Mouse (Mus musculus) left cerebral cortex, adult 2 months (tissue): Measurements from ENCODE around the gene Rnf169. TPM values are rescaled to one million over a fixed set of nuclear protein-coding genes. Genes with fewer than 3 reads are reported as not detected.
A peak's percentile ranks its signal among the peaks of the same experiment; 100 is the strongest.

Experiments used
- DNase-seq, 2 experiments: peaks; one replicate each; pipeline ENCODE4 v3.0.0; 2021 to 2022; ENCODE audit warnings: low spot score in 2 of 2, mixed read lengths in 1 of 2; ENCODE audit errors: extremely low spot score in 1 of 2
- H3K27ac ChIP-seq: fragments of 200-600 bp; 2 replicates; pipeline ENCODE4 v1.8.1; 2022
- H3K4me3 ChIP-seq: fragments of 200-600 bp; 2 replicates; pipeline ENCODE4 v1.8.1; 2022
- CTCF ChIP-seq: fragments of 200-600 bp; IDR thresholded peaks from 2 replicates; pipeline ENCODE4 v1.8.1; 2022; ENCODE audit warnings: antibody characterized with exemption, mild to moderate bottlenecking, moderate library complexity
- intact Hi-C: fragments of 180-260 bp; cut with DNase I; formaldehyde crosslinking; loops from one replicate; pipeline ENCODE4 v1.15.1; 2025
- total RNA-seq, 2 experiments: library from RNA; stranded (reverse); gene quantifications; 2 replicates each; pipeline ENCODE4 v1.2.3; 2021

The Rnf169 gene
- total RNA-seq, 2 experiments from 2014 or later = 49.4 to 51.3 TPM

- DNase-seq = no peak
- Histone ChIP-seq H3K27ac (no peak overlapping the region), H3K4me3 (no peak overlapping the region)
- intact Hi-C loops = no loop called here
- TF ChIP-seq CTCF = no peak
Measured at GRCm38 (mm10) chr7:99887230-99887735, 93.0 kb downstream of the Rnf169 start.

DNA sequence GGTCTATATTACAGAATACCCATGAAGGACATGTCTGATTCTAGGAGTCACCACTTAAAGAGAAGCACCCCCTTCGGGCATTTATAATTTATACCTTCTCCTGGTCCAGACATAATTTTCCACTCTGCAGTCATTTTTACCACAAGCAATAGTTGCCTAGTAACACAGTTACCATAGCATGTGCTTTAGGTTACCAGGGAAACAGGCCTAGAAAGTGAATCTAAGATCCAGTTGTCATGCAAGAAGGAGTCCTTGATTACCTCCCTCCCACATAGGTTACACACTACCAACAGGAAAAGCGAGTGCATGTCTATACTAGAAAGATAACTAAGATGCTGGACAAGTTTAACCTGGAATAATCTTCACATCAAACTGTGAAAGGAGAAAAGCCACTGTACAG is 102.0 kb downstream of the Rnf169 start:
- intact Hi-C loops = loop anchor here (5.0 kb wide), 4 partner anchors 51 to 381 kb away; partner anchors contain the start of gene Neu3
- DNase-seq = no peak
- H3K4me3 ChIP-seq = no peak overlapping the region
- peak overlapping the region; percentile 0; the same call in 1 of the 2 replicates for H3K27ac ChIP-seq
- no peak for TF ChIP-seq CTCF

- peak; percentile 84 to 89 for DNase-seq
- Histone ChIP-seq H3K27ac (no peak overlapping the region), H3K4me3 (no peak overlapping the region)
- TF ChIP-seq CTCF = peak; percentile 96
- intact Hi-C loops = loop anchor here (1.0 to 5.0 kb wide), 6 partner anchors 49 to 379 kb away; partner anchors contain the start of gene Neu3
Measured at GRCm38 (mm10) chr7:99876345-99876744, 103.9 kb downstream of the Rnf169 start.

DNA sequence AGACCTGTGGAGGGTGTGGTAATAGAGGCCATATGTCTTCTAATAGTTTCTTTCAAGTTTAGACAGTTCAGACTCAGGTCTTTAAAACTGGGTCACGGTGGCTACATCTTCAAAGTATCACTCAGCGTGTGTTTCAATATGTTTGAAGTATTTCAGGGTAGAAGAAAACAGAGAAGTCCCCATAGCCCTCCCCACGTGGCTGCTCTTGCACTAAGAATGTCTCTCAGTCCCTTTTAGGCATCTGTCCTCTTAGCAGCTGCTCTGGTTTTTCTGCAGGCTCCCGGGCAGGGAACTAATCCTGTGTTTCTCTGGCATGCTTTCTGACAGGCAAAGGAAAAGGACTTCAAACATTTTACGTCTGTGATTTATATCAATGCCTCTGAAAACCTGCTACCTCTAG is 104.4 kb downstream of the Rnf169 start:
- TF ChIP-seq CTCF = no peak
- Histone ChIP-seq H3K4me3 (no peak overlapping the region), H3K27ac (no peak overlapping the region)
- intact Hi-C loops = loop anchor here (1.0 to 5.0 kb wide), 6 partner anchors 49 to 379 kb away; partner anchors contain the start of gene Neu3
- no peak for DNase-seq

DNA sequence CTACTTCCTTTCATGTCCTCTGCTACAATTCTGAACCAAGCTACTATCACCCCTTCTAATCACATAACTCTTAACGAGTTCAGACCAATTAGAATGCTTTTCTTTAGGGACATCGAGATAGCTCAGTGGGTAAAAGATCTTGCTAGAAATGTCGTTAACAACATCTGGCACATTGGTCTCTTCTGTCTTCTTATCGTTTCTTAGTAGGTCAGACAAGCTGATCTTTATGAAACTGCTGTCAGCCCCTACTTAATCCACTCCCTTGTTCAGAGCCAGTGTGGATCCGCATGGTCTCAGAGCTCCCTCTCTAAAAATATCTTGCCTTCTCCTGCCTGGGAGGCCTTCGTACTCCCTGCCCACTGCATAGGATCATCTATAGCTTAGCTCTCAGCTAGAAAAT is 106.3 kb downstream of the Rnf169 start:
- H3K27ac ChIP-seq = no peak overlapping the region
- no peak overlapping the region for H3K4me3 ChIP-seq
- TF ChIP-seq CTCF = no peak
- DNase-seq = no peak
- intact Hi-C loops = no loop called here

Other genes starting within 250 kb of the Rnf169 start
- not detected for gene Olfr521, start 216.9 kb downstream of the Rnf169 start, total RNA-seq
- 1 to 10 TPM; 2.8 to 2.9 TPM for gene Neu3, start 152.0 kb downstream of the Rnf169 start, total RNA-seq
- gene Xrra1, start 121.3 kb downstream of the Rnf169 start, total RNA-seq = 1 to 10 TPM in 1 of 2 experiments, under 1 TPM in 1; 0.77 to 1.6 TPM
- 10 to 100 TPM; 86.4 to 90.6 TPM for gene Spcs2, start 117.0 kb downstream of the Rnf169 start, total RNA-seq
- gene Chrdl2, start 25.7 kb upstream of the Rnf169 start, total RNA-seq = under 1 TPM; 0.34 to 0.49 TPM
- 10 to 100 TPM; 34.0 to 37.3 TPM for gene Pold3, start 141.1 kb upstream of the Rnf169 start, total RNA-seq
- 1 to 10 TPM; 4.5 to 5.3 TPM for gene Lipt2, start 178.8 kb upstream of the Rnf169 start, total RNA-seq
- under 1 TPM in 1 of 2 experiments, not detected in 1; 0.48 TPM for gene Kcne3, start 196.1 kb upstream of the Rnf169 start, total RNA-seq
- 100 to 1,000 TPM; 278 to 282 TPM for gene Pgm2l1, start 246.9 kb upstream of the Rnf169 start, total RNA-seq